Mouse (Mus musculus): ENCODE data around the gene Itpr2. TPM values are rescaled to one million over a fixed set of nuclear protein-coding genes. Genes with fewer than 3 reads are reported as not detected.

The Itpr2 gene
- total RNA-seq, 2 experiments from 2014 or later, result 12.3 to 15.4 TPM

DNA sequence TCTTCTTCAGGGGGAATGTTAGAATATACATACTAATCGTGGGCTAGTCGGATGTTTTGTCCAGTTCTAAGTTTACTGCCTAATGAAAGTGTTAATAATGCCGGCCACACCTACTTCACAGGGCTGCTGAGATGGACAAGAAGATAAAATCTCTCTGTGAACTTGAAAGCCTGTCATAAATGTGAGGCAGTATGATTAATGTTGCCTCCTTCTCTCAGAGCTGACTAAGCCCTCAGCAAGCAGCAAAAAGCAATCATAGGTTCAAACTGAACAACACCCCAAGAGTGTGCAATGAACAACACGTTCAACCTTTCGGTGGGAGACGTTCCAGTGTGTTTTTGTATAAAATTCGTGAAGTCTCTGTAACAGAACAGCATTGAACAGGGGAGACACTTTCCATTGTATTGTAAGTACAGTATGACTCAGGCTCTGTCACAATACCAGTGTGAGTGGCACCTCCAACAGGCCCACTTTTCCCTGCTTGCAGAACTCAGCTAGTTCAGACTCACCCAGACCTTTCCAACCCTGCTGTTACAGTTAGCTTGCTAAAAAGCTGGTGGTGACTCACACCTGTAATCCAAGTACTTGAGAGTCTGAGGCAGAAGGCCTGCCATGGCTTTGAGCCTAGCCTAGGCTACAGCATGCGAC, 69.7 kb downstream of the Itpr2 start:
- Histone ChIP-seq H3K4me3 (no peak overlapping the region), H3K27ac (no peak overlapping the region)
- intact Hi-C loops (cut with DNase I), result no loop called here
- TF ChIP-seq CTCF (IDR thresholded peaks at IDR 0.05), result no peak
- DNase-seq (ENCODE audit: extremely low spot score in 1 of 2, low spot score in 2 of 2), result no peak

- intact Hi-C loops (cut with DNase I), result no loop called here
- TF ChIP-seq CTCF (IDR thresholded peaks at IDR 0.05), result no peak
- no peak overlapping the region for H3K27ac ChIP-seq
- H3K4me3 ChIP-seq, result no peak overlapping the region
- no peak for DNase-seq (ENCODE audit: extremely low spot score in 1 of 2, low spot score in 2 of 2)
These were observed 70.2 kb downstream of the Itpr2 start for GRCm38 (mm10) chr6:146431777-146432176.

GRCm38 (mm10) chr6:146429694-146430380, 72.2 kb downstream of the Itpr2 start:
- no peak overlapping the region for H3K27ac ChIP-seq
- intact Hi-C loops (cut with DNase I), result no loop called here
- H3K4me3 ChIP-seq, result no peak overlapping the region
- peak; percentile 68 for TF ChIP-seq CTCF (IDR thresholded peaks at IDR 0.05)
- peak in 1 of 2 experiments; percentile 22 for DNase-seq (ENCODE audit: extremely low spot score in 1 of 2, low spot score in 2 of 2)

DNA sequence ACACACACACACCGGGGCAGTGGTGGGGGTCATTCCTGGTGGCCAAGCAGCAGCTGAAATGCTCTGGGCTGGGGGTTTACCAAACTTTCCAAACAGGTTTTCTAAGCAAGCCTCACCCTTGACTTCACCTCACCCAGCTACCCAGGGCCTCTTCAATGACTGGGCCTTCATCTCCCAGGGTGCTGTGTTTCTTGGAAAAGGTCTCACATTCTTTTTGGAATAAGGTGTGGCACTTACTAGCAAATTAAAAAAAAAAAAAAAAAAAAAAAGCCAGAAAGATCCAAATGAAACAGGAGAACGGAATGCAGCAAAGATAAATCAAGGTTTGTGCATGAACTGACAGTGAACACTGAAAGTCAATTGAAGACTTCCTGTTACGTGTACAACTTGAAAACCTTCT, 77.2 kb downstream of the Itpr2 start:
- Histone ChIP-seq H3K27ac (no peak overlapping the region), H3K4me3 (no peak overlapping the region)
- intact Hi-C loops (cut with DNase I), result no loop called here
- no peak for DNase-seq (ENCODE audit: extremely low spot score in 1 of 2, low spot score in 2 of 2)
- no peak for TF ChIP-seq CTCF (IDR thresholded peaks at IDR 0.05)

- H3K27ac ChIP-seq, result no peak overlapping the region
- H3K4me3 ChIP-seq, result no peak overlapping the region
- no peak for DNase-seq (ENCODE audit: extremely low spot score in 1 of 2, low spot score in 2 of 2)
- TF ChIP-seq CTCF (IDR thresholded peaks at IDR 0.05), result no peak
- intact Hi-C loops (cut with DNase I), result no loop called here
These were observed 77.7 kb downstream of the Itpr2 start for GRCm38 (mm10) chr6:146424326-146424725.

DNA sequence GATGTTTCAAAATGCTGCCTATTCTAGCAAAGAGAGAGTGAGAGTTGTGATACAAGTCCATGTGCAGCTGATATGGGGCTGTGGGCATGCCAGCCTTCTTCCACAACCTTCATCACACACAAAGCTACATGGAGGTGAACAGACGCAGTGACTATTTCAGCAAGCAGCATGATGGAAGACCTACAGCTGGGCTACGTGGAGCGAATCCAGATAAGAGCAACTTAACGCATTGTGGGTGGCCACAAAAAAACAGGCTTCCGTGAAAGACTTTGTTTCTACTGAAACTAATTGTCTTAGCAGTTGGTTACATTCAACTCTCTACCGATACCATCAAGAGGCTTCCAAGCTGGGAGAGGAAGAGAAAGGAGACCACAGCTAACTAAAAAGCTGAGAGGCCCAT, 81.3 kb downstream of the Itpr2 start:
- Histone ChIP-seq H3K4me3 (no peak overlapping the region), H3K27ac (no peak overlapping the region)
- intact Hi-C loops (cut with DNase I), result no loop called here
- no peak for DNase-seq (ENCODE audit: extremely low spot score in 1 of 2, low spot score in 2 of 2)
- no peak for TF ChIP-seq CTCF (IDR thresholded peaks at IDR 0.05)

DNA sequence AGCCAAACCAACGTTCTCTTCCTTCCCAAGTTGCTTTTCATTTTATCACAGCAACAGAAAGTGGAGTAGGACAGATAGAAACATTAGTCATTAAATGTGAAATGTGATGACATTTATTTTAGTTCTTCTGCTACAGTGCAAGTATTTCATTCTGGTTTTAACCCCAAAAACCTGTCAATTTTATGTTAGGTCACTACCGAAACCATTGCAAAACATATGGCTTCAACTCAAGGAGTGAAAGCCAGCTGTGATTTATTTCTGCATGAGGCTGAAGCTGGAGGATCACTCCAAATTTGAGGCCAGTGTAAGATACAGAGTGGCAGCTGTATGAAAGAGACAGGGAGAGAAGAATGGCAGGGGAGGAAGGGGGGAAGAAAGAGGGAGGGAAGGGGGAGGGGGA, 85.6 kb downstream of the Itpr2 start:
- intact Hi-C loops (cut with DNase I), result no loop called here
- no peak for DNase-seq (ENCODE audit: extremely low spot score in 1 of 2, low spot score in 2 of 2)
- no peak overlapping the region for H3K4me3 ChIP-seq
- TF ChIP-seq CTCF (IDR thresholded peaks at IDR 0.05), result no peak
- no peak overlapping the region for H3K27ac ChIP-seq

- Histone ChIP-seq H3K4me3 (no peak overlapping the region), H3K27ac (no peak overlapping the region)
- no peak for TF ChIP-seq CTCF (IDR thresholded peaks at IDR 0.05)
- intact Hi-C loops (cut with DNase I), result loop anchor here (5.0 kb wide), 2 partner anchors 88 to 133 kb away; partner anchors contain the start of gene Itpr2
- no peak for DNase-seq (ENCODE audit: extremely low spot score in 1 of 2, low spot score in 2 of 2)
These were observed 87.9 kb downstream of the Itpr2 start for GRCm38 (mm10) chr6:146414094-146414493.

- intact Hi-C loops (cut with DNase I), result loop anchor here (2.0 to 5.0 kb wide), 3 partner anchors 91 to 581 kb away; partner anchors contain the start of gene Itpr2
- no peak overlapping the region for H3K27ac ChIP-seq
These were observed 90.5 kb downstream of the Itpr2 start for GRCm38 (mm10) chr6:146411446-146412070.

DNA sequence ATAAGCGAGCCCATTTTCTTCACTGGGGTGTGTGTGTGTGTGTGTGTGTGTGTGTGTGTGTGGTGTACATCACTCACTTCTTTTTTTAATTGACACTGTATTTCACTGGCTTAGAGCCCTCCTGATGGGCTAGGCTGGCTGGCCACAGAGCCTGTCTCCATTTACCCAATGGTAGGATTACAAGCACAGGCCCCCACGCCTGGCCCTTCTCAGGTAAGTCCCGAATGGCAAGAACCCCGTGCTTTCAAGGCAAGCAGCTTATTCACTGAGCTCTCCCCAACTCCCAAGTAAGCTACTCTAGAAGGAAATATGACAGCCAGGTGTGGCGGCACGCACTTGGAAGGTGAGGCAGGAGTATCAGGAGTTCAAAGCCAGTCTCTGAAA, 91.6 kb downstream of the Itpr2 start:
- intact Hi-C loops (cut with DNase I), result loop anchor here (2.0 to 5.0 kb wide), 3 partner anchors 92 to 580 kb away; partner anchors contain the start of gene Itpr2
- Histone ChIP-seq H3K27ac (no peak overlapping the region), H3K4me3 (no peak overlapping the region)
- DNase-seq (ENCODE audit: extremely low spot score in 1 of 2, low spot score in 2 of 2), result no peak
- no peak for TF ChIP-seq CTCF (IDR thresholded peaks at IDR 0.05)

More at GRCm38 (mm10) chr6:146411446-146412070, 90.5 kb downstream of the Itpr2 start:
- no peak for DNase-seq (ENCODE audit: extremely low spot score in 1 of 2, low spot score in 2 of 2)
- TF ChIP-seq CTCF (IDR thresholded peaks at IDR 0.05), result no peak
- no peak overlapping the region for H3K4me3 ChIP-seq

DNA sequence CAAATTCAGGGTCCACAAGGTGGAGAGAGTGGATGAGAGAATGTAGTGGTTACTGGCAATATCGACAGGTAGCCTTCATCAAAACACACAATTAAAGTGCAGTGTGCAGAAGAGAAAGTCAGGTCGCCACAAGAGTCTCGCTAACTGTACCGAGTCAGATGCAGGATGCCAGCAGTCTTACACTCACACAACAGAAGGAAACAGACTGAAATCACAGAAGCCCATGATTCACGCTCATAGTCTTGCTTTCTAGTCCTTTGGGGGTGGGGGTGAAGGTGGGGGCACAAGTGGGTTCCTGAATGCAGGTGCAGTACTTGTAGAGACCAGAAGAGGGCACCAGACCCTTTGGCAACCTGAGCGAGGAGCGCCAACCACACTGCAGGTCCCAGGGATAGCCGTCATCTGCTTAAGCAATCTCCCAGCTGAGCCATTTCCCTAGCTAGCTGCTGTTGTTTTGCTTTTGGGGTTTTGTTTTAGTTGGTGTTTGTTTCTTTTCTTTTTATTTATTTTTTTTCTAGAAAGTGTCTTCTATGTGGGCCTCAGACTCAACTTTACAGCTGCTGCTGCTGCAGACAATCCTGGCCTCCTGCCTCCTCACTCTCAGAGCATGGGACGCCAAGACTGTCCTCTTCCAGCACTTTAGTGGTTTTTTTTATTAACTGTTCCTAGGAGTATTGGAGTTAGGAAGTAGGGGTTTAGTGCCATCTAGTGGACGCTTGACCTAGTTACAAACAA, 92.2 kb downstream of the Itpr2 start:
- no peak overlapping the region for H3K4me3 ChIP-seq
- DNase-seq (ENCODE audit: extremely low spot score in 1 of 2, low spot score in 2 of 2), result peak; percentile 72 to 78
- intact Hi-C loops (cut with DNase I), result loop anchor here (2.0 to 10.0 kb wide), 5 partner anchors 92 to 1035 kb away; partner anchors contain the start of genes Bhlhe41 and Itpr2
- peak; percentile 80 for TF ChIP-seq CTCF (IDR thresholded peaks at IDR 0.05)
- H3K27ac ChIP-seq, result no peak overlapping the region; the same call in 1 of the 2 replicates

All from left cerebral cortex, adult 2 months (tissue).